In genomic region chr4:41569411-41569885, GRCm38 (mm10) we compare ENCODE assay signal across 8 mouse cellular contexts. TPM values are rescaled to one million over a fixed set of nuclear protein-coding genes. Genes with fewer than 3 reads are reported as not detected.
DNase-seq lines count a peak whose midpoint lies in the region; ATAC-seq and TF ChIP-seq lines count a peak whose summit lies in the region.

Fam219a (minus strand) TSS chr4:41569538.
Dnaic1 (plus strand) TSS chr4:41569775.

- TF ChIP-seq POLR2A in testis, adult 2 months (IDR thresholded peaks at IDR 0.05; ENCODE audit: control insufficient read depth, low read depth, low read length), result peak; percentile 51

- H3K4me2 ChIP-seq in forebrain, embryonic 12.5 days, result peak within 1 kb of the TSS; percentile 66
- H3K4me2 ChIP-seq in heart, postnatal 0 days (ENCODE audit: low read depth, low read length), result peak within 1 kb of the TSS; percentile 98
- peak within 1 kb of the TSS; percentile 78 for H3K4me2 ChIP-seq in liver, embryonic 16.5 days (ENCODE audit: low read depth, low read length)
- H3K4me2 ChIP-seq in neural tube, embryonic 13.5 days, result peak within 1 kb of the TSS; percentile 75

- peak; percentile 90 for DNase-seq in c-Kit-positive CD71-positive TER-119-positive erythroid progenitor cells, embryonic 14.5 days (ENCODE audit: low spot score)
- DNase-seq in heart, postnatal 0 days (ENCODE audit: low spot score), result peak; percentile 99
- peak; percentile 98 to 99 for DNase-seq in kidney, postnatal 4 days

- peaks cover 28% of the 10 kb centered on the region for H3K4me1 ChIP-seq in E14TG2a.4 (replicated peaks; ENCODE audit: low read depth, low read length)
- peaks cover 39% of the 10 kb centered on the region for H3K4me1 ChIP-seq in forebrain, embryonic 12.5 days
- H3K4me1 ChIP-seq in heart, postnatal 0 days (ENCODE audit: control insufficient read depth, insufficient read depth), result peaks cover 15% of the 10 kb centered on the region
- peaks cover 7% of the 10 kb centered on the region for H3K4me1 ChIP-seq in liver, embryonic 16.5 days (ENCODE audit: control insufficient read depth, low read depth, low read length)
- H3K4me1 ChIP-seq in neural tube, embryonic 13.5 days (replicated peaks), result peaks cover 56% of the 10 kb centered on the region
- peaks cover 11% of the 10 kb centered on the region for H3K4me1 ChIP-seq in testis, adult 2 months (ENCODE audit: control insufficient read depth, insufficient read depth, low read length)

- peaks cover 48% of the 10 kb centered on the region for H3K27me3 ChIP-seq in E14TG2a.4 (ENCODE audit: insufficient read depth, low read length)
- peaks cover 6% of the 10 kb centered on the region; the same call in 1 of the 2 replicates for H3K27me3 ChIP-seq in forebrain, embryonic 12.5 days
- H3K27me3 ChIP-seq in heart, postnatal 0 days (ENCODE audit: control insufficient read depth, insufficient read depth, low read length), result no peaks in the 10 kb centered on the region
- peaks cover 15% of the 10 kb centered on the region for H3K27me3 ChIP-seq in liver, embryonic 16.5 days (ENCODE audit: control insufficient read depth, insufficient read depth, low read depth, low read length)
- H3K27me3 ChIP-seq in neural tube, embryonic 13.5 days, result no peaks in the 10 kb centered on the region
- no peaks in the 10 kb centered on the region for H3K27me3 ChIP-seq in testis, adult 2 months (ENCODE audit: control insufficient read depth, insufficient read depth, low read length)

- TF ChIP-seq CTCF in E14TG2a.4 (conservative IDR thresholded peaks at IDR 0.05; ENCODE audit: low read length), result 0 out of 2 replicates have a peak, but pooled peaks have one; percentile 10
- peak; percentile 54 for TF ChIP-seq CTCF in heart, postnatal 0 days (IDR thresholded peaks at IDR 0.05; ENCODE audit: low read depth)
- TF ChIP-seq CTCF in testis, adult 2 months (IDR thresholded peaks at IDR 0.05; ENCODE audit: control insufficient read depth, insufficient read depth, insufficient replicate concordance, low read depth, low read length), result peak; percentile 20; the same call in 1 of the 2 replicates

- no peaks in the 10 kb centered on the region for H3K9me3 ChIP-seq in E14TG2a.4 (ENCODE audit: low read length)
- no peaks in the 10 kb centered on the region for H3K9me3 ChIP-seq in forebrain, embryonic 12.5 days
- no peaks in the 10 kb centered on the region for H3K9me3 ChIP-seq in heart, postnatal 0 days (replicated peaks; ENCODE audit: control insufficient read depth, low read length)
- no peaks in the 10 kb centered on the region for H3K9me3 ChIP-seq in liver, embryonic 16.5 days (replicated peaks; ENCODE audit: control insufficient read depth, low read length)
- H3K9me3 ChIP-seq in neural tube, embryonic 13.5 days, result no peaks in the 10 kb centered on the region

- peak; percentile 98 for ATAC-seq in forebrain, embryonic 12.5 days (ENCODE audit: low FRiP score)
- ATAC-seq in heart, postnatal 0 days (ENCODE audit: insufficient read depth, low read depth), result peak; percentile 98
- peak; percentile 98 for ATAC-seq in liver, embryonic 16.5 days (ENCODE audit: low read depth)
- ATAC-seq in neural tube, embryonic 13.5 days (ENCODE audit: low read depth), result peak; percentile 97

- peak within 1 kb of the TSS; percentile 93 for H3K27ac ChIP-seq in forebrain, embryonic 12.5 days
- H3K27ac ChIP-seq in heart, postnatal 0 days (ENCODE audit: low read depth), result peak within 1 kb of the TSS; percentile 69
- no peak within 1 kb of the TSS for H3K27ac ChIP-seq in liver, embryonic 16.5 days (ENCODE audit: low read length)
- peak within 1 kb of the TSS; percentile 97 for H3K27ac ChIP-seq in neural tube, embryonic 13.5 days (replicated peaks)
- peak within 1 kb of the TSS; percentile 91 for H3K27ac ChIP-seq in testis, adult 2 months (ENCODE audit: control insufficient read depth, insufficient read depth, low read depth, low read length)

- no peak for TF ChIP-seq EP300 in heart, postnatal 0 days (IDR thresholded peaks at IDR 0.05; ENCODE audit: low read depth)

- no peaks in the 10 kb centered on the region for H3K36me3 ChIP-seq in E14TG2a.4 (ENCODE audit: insufficient read depth, low read length)
- no peaks in the 10 kb centered on the region for H3K36me3 ChIP-seq in forebrain, embryonic 12.5 days (replicated peaks)
- H3K36me3 ChIP-seq in heart, postnatal 0 days (replicated peaks; ENCODE audit: control insufficient read depth, insufficient read depth, low read length), result no peaks in the 10 kb centered on the region
- H3K36me3 ChIP-seq in liver, embryonic 16.5 days (ENCODE audit: control insufficient read depth, insufficient read depth), result no peaks in the 10 kb centered on the region
- no peaks in the 10 kb centered on the region for H3K36me3 ChIP-seq in neural tube, embryonic 13.5 days
- no peaks in the 10 kb centered on the region for H3K36me3 ChIP-seq in testis, adult 2 months (ENCODE audit: control insufficient read depth, insufficient read depth, low read length)

- WGBS in forebrain, embryonic 12.5 days, result under 1% methylated on average over 41 of the region's 41 CpGs
- under 1% methylated on average over 40 of the region's 41 CpGs for WGBS in heart, postnatal 0 days
- WGBS in liver, embryonic 16.5 days (ENCODE audit: insufficient replicate concordance), result under 1% methylated on average over 36 of the region's 41 CpGs
- under 1% methylated on average over 41 of the region's 41 CpGs for WGBS in neural tube, embryonic 13.5 days

- peak within 1 kb of the TSS; percentile 91 for H3K4me3 ChIP-seq in E14TG2a.4 (replicated peaks; ENCODE audit: low read length)
- peak within 1 kb of the TSS; percentile 83 for H3K4me3 ChIP-seq in forebrain, embryonic 12.5 days (replicated peaks)
- peak within 1 kb of the TSS; percentile 91 for H3K4me3 ChIP-seq in heart, postnatal 0 days (ENCODE audit: low read depth, low read length)
- peak within 1 kb of the TSS; percentile 63 for H3K4me3 ChIP-seq in liver, embryonic 16.5 days (ENCODE audit: low read depth, low read length)
- peak within 1 kb of the TSS; percentile 87 for H3K4me3 ChIP-seq in neural tube, embryonic 13.5 days
- peak within 1 kb of the TSS; percentile 91 for H3K4me3 ChIP-seq in testis, adult 2 months (ENCODE audit: control insufficient read depth, low read depth, low read length)

- peak within 1 kb of the TSS; percentile 89 for H3K9ac ChIP-seq in forebrain, embryonic 12.5 days
- H3K9ac ChIP-seq in heart, postnatal 0 days (replicated peaks; ENCODE audit: low read depth, low read length), result peak within 1 kb of the TSS; percentile 82
- H3K9ac ChIP-seq in liver, embryonic 16.5 days (ENCODE audit: low read depth, low read length), result peak within 1 kb of the TSS; percentile 54
- H3K9ac ChIP-seq in neural tube, embryonic 13.5 days, result peak within 1 kb of the TSS; percentile 95

RNA-seq across cellular contexts. Expression of gene Fam219a, which starts in this region (rescaled TPM):
- polyA plus RNA-seq in forebrain, embryonic 12.5 days (2016; fragmentation: Nextera tagmentation; extraction: Ambion mirVana), result 9.3 and 10.1 TPM in 2 replicates
- total RNA-seq in heart, postnatal 0 days (2014; rRNA removed; ENCODE audit: low replicate concordance), result 4.0 and 10.7 TPM in 2 replicates
- polyA plus RNA-seq in heart, postnatal 0 days (2015; fragmentation: Nextera tagmentation; extraction: Ambion mirVana), result 2.3 and 3.1 TPM in 2 replicates
- 0.67 and 0.98 TPM in 2 replicates for polyA plus RNA-seq in liver, embryonic 16.5 days (2015; fragmentation: Nextera tagmentation; extraction: Ambion mirVana)
- 14.7 and 18.8 TPM in 2 replicates for polyA plus RNA-seq in neural tube, embryonic 13.5 days (2015; fragmentation: Nextera tagmentation; extraction: Ambion mirVana)
- 36.8 and 37.7 TPM in 2 replicates for polyA plus RNA-seq in testis, adult 2 months (2012; rRNA removed)

RNA-seq across cellular contexts. Expression of gene Dnaic1, which starts in this region (rescaled TPM):
- polyA plus RNA-seq in forebrain, embryonic 12.5 days (2016; fragmentation: Nextera tagmentation; extraction: Ambion mirVana), result 1.5 TPM in 2 replicates
- total RNA-seq in heart, postnatal 0 days (2014; rRNA removed; ENCODE audit: low replicate concordance), result 2.2 and 12.9 TPM in 2 replicates
- 1.8 and 2.1 TPM in 2 replicates for polyA plus RNA-seq in heart, postnatal 0 days (2015; fragmentation: Nextera tagmentation; extraction: Ambion mirVana)
- 4.3 and 4.9 TPM in 2 replicates for polyA plus RNA-seq in liver, embryonic 16.5 days (2015; fragmentation: Nextera tagmentation; extraction: Ambion mirVana)
- 0.87 and 1.0 TPM in 2 replicates for polyA plus RNA-seq in neural tube, embryonic 13.5 days (2015; fragmentation: Nextera tagmentation; extraction: Ambion mirVana)
- polyA plus RNA-seq in testis, adult 2 months (2012; rRNA removed), result 86.5 and 89.7 TPM in 2 replicates

Comparison
In these comparisons a context has a peak if more than half of its experiments do, and no peak if none do; other contexts are left out.
1. RNA of gene Dnaic1 (polyA plus RNA-seq): 86.5 to 89.7 TPM in testis, adult 2 months; 4.3 to 4.9 TPM in liver, embryonic 16.5 days, 1.8 to 2.1 TPM in heart, postnatal 0 days, 1.5 TPM in forebrain, embryonic 12.5 days and 0.87 to 1.0 TPM in neural tube, embryonic 13.5 days; every median in the first group is over 10 times any median in the second.
2. Peak in every context shown above with its lines, with median percentiles within 50 percentile points of each other: H3K4me3 ChIP-seq, CTCF ChIP-seq, DNase-seq, ATAC-seq, H3K4me2 ChIP-seq and H3K9ac ChIP-seq.